Mouse (Mus musculus) thymus, adult 2 months (tissue): ENCODE measurements at regions not wholly inside any gene's neighbourhood (a gene's known extent, or its start where the extent isn't known, plus 50 kb on each side); places are given as distances from the start of the nearest gene placed in this dataset.

ENCODE experiments used
- DNase-seq: peaks from one replicate; pipeline ENCODE4 v3.0.0; 2021
- H3K27ac ChIP-seq: fragments of 200-500 bp; 2 replicates; pipeline ENCODE4 v1.5.1; 2012; ENCODE audit warnings: low read length, control low read depth; ENCODE audit not compliant: control insufficient read depth, insufficient read depth
- H3K27me3 ChIP-seq: fragments of 200-500 bp; 2 replicates; pipeline ENCODE4 v1.6.1; 2012; ENCODE audit warnings: mild to moderate bottlenecking, low read length, moderate library complexity, mixed read lengths; ENCODE audit not compliant: control insufficient read depth, insufficient read depth
- H3K36me3 ChIP-seq: fragments of 200-500 bp; 2 replicates; pipeline ENCODE4 v1.6.1; 2012; ENCODE audit warnings: mild to moderate bottlenecking, low read length, moderate library complexity; ENCODE audit not compliant: control insufficient read depth, insufficient read depth
- H3K4me1 ChIP-seq: fragments of 200-500 bp; replicated peaks from 2 replicates; pipeline ENCODE4 v1.6.1; 2012; ENCODE audit warnings: low read length; ENCODE audit not compliant: control insufficient read depth, insufficient read depth
- H3K4me3 ChIP-seq: fragments of 200-500 bp; 2 replicates; pipeline ENCODE4 v1.5.1; 2012; ENCODE audit warnings: mild to moderate bottlenecking, low read length, control low read depth, moderate library complexity; ENCODE audit not compliant: control insufficient read depth, insufficient read depth
- CTCF ChIP-seq: fragments of 200-500 bp; IDR thresholded peaks from 2 replicates; pipeline ENCODE4 v1.5.1; 2012; ENCODE audit warnings: mild to moderate bottlenecking, control low read depth, low read length, moderate library complexity, borderline replicate concordance; ENCODE audit not compliant: control insufficient read depth, poor library complexity, insufficient read depth; ENCODE audit errors: extremely low read depth
- POLR2A ChIP-seq: fragments of 200-500 bp; IDR thresholded peaks from 2 replicates; pipeline ENCODE4 v1.6.1; 2012; ENCODE audit warnings: mild to moderate bottlenecking, low read length, control low read depth, moderate library complexity; ENCODE audit not compliant: control insufficient read depth, poor library complexity, insufficient read depth; ENCODE audit errors: extremely low read depth
- WGBS: fragments of 180-500 bp; shearing (Covaris S2); methylation state at CpG from one replicate; pipeline ENCODE4 v1.1.7; 2018; 5-methylcytosine and 5-hydroxymethylcytosine counted together

DNA sequence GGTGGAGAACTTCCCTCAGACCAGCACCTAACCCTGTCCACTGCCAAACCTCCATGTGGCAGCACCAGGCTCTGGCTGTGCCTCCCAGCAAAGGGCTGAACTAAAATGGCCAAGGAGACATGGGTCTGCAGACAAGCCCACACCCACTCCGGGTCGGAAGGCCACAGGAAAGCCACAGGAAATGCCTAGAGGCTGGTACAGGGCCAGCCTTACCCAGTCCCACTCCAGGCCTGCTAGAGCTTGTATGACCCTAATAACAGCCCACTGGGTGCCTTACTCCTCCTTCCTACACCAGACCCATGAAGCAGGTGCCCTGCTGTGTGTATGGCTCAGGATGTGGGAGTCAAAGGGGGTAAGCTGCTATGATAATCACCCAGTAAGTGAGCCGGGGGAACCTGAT lies 63.4 kb upstream of the Ttc34 start:
- Histone ChIP-seq H3K27me3 (no peaks in the 10 kb centered on the region), H3K4me3 (no peak overlapping the region)
- WGBS: 12% methylated on average over 3 of the region's 3 CpGs

DNA sequence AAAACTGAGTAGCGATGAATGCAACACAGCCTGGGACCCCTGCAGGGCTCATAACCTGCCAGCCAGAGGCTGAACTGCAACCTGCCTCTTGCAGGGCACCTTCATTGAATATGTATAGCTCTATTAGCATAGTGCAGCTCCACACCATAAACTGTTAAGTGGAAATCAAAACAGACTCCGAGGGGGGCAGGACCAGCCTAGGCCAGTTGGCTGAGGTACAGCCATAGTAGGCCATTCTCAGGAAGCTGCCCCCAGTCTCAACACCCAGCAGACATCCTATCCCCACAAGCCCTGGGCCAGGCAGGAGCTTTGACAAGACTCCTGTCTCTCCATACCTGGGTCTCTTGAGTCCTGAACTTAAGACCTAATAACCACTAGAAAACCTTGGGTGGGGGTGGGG lies 62.9 kb upstream of the Ttc34 start:
- Histone ChIP-seq H3K4me3 (no peak overlapping the region), H3K4me1 (no peaks in the 10 kb centered on the region), H3K27ac (no peak overlapping the region), H3K36me3 (no peaks in the 10 kb centered on the region), H3K27me3 (no peaks in the 10 kb centered on the region)
- WGBS: 53% methylated on average over 2 of the region's 2 CpGs
- DNase-seq: no peak
- TF ChIP-seq POLR2A (no peak), CTCF (no peak)

More for the DNA sequence above, 63.4 kb upstream of the Ttc34 start:
- H3K4me1 ChIP-seq: no peaks in the 10 kb centered on the region
- H3K36me3 ChIP-seq: no peaks in the 10 kb centered on the region
- H3K27ac ChIP-seq: no peak overlapping the region
- no peak for DNase-seq
- TF ChIP-seq CTCF: no peak
- no peak for TF ChIP-seq POLR2A

DNA sequence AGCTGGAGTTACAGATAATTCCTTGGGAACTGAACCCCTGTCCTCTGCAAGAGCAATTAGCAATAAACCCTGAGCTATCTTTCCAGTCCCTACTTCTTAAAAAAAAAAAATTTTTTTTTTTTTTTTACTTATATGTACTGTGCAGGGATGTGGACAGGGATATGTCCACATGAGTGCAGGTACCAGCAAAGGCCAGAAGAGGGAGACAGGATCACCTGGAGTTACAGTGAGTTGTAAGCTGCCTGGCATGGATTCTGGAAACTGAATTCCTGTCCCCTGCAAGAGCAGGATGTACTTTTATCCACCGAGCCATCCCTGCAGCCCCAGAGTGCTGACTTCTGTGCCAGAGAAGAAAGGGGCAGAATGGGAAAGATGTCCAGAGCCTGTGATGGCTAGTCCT lies 58.4 kb upstream of the Ttc34 start:
- 100% methylated on average over 1 of the region's 1 CpGs for WGBS
- Histone ChIP-seq H3K36me3 (no peaks in the 10 kb centered on the region), H3K4me1 (no peaks in the 10 kb centered on the region), H3K27ac (no peak overlapping the region), H3K27me3 (no peaks in the 10 kb centered on the region), H3K4me3 (no peak overlapping the region)
- TF ChIP-seq POLR2A: no peak
- DNase-seq: no peak

DNA sequence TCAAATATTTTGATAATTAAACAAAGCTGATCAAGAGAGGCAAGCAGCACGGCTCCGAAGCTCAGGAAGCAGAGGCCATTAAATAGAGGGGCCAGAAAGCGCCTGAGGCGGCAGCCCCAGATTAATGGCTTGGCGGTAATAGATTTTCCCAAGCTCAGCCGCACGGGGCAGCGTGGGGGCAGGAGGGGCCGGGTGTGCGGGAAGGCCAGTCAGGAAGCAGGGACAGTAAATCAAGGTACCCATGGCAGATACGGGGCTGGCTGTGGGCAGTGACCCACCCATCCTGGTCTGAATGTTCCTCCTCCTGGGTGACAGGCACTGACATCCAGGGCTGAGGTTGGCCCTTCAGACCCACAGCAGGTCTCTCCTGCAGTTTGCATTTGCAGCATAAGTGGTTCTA lies 55.9 kb upstream of the Ttc34 start:
- Histone ChIP-seq H3K27me3 (no peaks in the 10 kb centered on the region), H3K4me3 (no peak overlapping the region), H3K4me1 (no peaks in the 10 kb centered on the region), H3K36me3 (no peaks in the 10 kb centered on the region), H3K27ac (no peak overlapping the region)
- TF ChIP-seq CTCF (no peak), POLR2A (no peak)
- no peak for DNase-seq
- WGBS: 15% methylated on average over 11 of the region's 11 CpGs

DNA sequence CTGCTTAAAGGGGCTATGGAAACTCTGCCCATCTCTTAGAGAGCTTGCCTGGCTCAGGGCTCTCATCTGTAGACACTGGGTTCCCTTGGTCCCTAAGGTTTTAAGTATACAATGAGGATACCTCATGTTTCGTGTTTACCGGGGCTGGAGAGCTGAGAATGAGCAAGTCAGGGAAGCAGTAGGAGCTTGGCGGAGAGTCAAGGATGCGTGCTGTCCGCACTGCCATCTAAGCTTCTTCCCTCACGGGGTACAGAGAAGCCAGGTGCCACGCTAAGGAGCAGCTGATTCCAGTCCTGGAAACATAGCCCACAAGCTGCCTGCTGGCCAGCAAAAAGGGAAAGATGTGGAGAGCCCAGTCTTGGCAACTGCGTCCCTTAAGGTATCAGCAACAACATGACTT lies 55.0 kb upstream of the Ttc34 start:
- Histone ChIP-seq H3K4me3 (no peak overlapping the region), H3K4me1 (no peaks in the 10 kb centered on the region), H3K36me3 (no peaks in the 10 kb centered on the region), H3K27me3 (no peaks in the 10 kb centered on the region), H3K27ac (no peak overlapping the region)
- no peak for TF ChIP-seq POLR2A
- WGBS: 92% methylated on average over 8 of the region's 8 CpGs
- no peak for DNase-seq

DNA sequence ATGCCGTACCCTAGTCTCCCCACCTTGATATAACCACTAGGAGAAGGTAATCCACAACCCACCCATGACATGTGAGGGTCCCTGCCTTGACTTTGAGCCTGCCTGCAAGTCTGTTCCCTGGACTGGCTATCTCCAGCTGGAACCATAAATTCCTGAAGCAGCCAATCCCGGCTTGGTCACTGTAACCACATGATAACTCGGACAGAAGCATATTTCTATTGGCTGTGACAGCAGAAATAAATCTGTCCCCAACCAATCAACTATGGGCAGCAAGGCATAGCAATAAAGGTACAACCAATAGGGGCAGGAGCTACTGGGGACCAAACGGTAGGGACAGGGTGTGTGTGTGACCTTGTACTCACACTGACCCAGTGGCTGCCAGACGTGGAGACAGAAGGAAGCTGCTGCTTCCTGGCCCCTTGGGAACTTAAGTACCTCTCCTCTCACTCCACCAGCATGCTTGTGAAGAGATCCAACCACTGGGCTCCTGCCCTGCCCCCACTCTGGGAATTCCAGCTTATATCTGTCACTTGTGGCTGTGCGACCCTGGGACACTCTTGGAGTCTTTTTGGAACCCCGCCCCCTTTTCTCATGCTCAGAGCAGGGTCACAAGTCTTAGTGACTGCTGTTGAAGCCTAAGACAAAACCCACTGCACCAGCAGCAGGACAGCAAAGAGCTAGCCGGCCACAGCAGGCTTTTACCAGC lies 51.8 kb upstream of the Ttc34 start:
- DNase-seq: no peak
- Histone ChIP-seq H3K36me3 (no peaks in the 10 kb centered on the region), H3K4me3 (no peak overlapping the region), H3K4me1 (no peaks in the 10 kb centered on the region), H3K27ac (no peak overlapping the region), H3K27me3 (no peaks in the 10 kb centered on the region)
- WGBS: 67% methylated on average over 8 of the region's 8 CpGs
- TF ChIP-seq POLR2A (no peak), CTCF (no peak)

DNA sequence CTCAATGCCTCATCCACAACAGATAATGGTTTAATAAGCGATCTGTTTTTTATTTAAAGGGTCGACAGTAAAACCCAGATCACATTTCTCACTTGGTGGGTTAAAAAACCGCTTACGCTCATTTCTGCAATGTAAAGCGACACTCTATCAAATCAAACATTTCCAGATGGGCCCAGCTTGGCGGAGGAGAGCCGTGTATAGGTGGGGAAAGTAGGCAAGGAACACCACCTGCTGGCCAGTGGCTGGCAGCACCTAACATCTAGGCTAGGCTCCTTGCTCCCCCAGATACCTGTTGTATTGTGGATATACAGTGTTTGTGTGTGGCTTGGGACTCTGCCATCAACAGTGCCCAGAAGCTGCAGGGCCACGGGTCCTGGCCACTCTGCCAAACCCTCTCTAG lies 50.1 kb upstream of the Ttc34 start:
- H3K27me3 ChIP-seq: no peaks in the 10 kb centered on the region
- no peaks in the 10 kb centered on the region for H3K36me3 ChIP-seq
- H3K4me3 ChIP-seq: no peak overlapping the region
- no peak for DNase-seq
- no peak for TF ChIP-seq POLR2A
- no peak for TF ChIP-seq CTCF
- no peak overlapping the region for H3K27ac ChIP-seq
- no peaks in the 10 kb centered on the region for H3K4me1 ChIP-seq
- WGBS: 74% methylated on average over 8 of the region's 8 CpGs
